Mouse (Mus musculus) erythroblast, embryonic 14.5 days (primary cell): Measurements from ENCODE around the gene Nr1d1.

Experiments used
- GATA1 ChIP-seq: IDR thresholded peaks from 2 replicates; pipeline ENCODE4 v1.6.1; 2012; ENCODE audit warnings: low read length, inconsistent platforms, mixed read lengths
- TAL1 ChIP-seq: IDR thresholded peaks from 3 replicates; pipeline ENCODE4 v1.6.1; 2012; ENCODE audit warnings: low read length, inconsistent platforms, mixed read lengths

- no peak for TF ChIP-seq TAL1
- TF ChIP-seq GATA1 = no peak
Observed at GRCm38 (mm10) chr11:98820968-98821367, 45.8 kb upstream of the Nr1d1 start.
